Mouse (Mus musculus): ENCODE measurements around the gene Opcml. TPM values are rescaled to one million over a fixed set of nuclear protein-coding genes. Genes with fewer than 3 reads are reported as not detected.
A peak's percentile ranks its signal among the peaks of the same experiment; 100 is the strongest.

Gene Opcml
- polyA plus RNA-seq, 1 experiment: 0.11 TPM

DNA sequence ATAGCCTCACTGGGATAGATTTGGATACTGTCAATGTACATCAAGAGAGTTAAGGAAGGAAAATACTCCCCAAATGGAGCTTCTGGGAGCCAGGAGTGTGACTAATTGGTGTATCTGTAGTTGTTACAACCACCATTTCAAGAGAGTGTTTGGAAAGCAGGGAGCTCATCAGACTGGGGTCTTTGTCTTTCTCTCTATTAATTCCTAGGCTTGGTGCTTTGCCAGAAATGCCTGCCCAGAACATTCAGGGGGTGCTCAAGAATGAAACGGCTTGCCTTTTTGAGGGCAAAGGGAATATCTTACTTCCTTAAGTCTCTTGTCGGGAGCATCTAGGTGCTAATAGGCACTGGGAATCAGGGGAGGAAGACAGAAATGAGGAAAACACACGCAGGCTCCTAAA is 416.9 kb downstream of the Opcml start:
- no peak for DNase-seq (ENCODE audit: low read depth, low spot score)
- 75% methylated on average over 3 of the region's 3 CpGs for WGBS

DNA sequence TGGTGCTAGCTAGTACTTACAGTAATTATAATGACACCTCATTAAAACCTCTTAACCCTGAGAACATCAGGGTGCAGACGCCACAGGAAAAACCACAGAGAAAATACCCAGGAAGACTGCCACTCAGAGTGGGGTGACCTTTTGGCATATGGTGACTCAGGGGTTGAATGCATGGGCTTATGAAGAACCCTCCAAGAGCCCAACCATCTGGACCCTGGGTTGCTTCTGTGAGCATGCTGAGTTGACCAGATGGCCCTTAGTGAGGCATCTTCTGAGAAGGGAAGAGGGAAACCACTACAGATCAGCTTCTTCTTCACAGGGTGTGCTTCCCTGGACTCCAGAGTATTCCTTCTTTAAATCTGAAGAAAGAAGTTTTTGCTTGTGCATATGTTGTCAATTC is 418.1 kb downstream of the Opcml start:
- 86% methylated on average over 1 of the region's 1 CpGs for WGBS
- DNase-seq (ENCODE audit: low read depth, low spot score): no peak

DNA sequence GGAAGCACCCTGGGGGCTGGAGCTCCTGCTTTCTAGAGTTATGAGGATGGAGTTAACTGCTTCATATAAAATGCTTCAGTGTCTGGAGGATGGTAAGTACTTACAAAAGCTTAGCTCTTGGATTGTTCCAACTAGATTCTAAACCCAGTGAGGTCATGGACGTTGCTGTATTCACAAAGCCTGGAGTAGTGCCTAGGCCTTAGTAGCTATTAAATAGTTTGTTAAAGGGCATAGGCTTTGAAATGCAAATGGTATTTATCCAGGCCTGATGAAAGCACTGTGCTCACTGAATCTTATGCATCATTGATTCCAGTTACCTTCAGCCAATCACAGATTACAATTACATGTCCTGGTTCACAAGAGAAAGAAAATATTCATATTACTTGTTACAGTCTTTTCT is 421.3 kb downstream of the Opcml start:
- WGBS: 49% methylated on average over 1 of the region's 1 CpGs
- DNase-seq (ENCODE audit: low read depth, low spot score): no peak

DNA sequence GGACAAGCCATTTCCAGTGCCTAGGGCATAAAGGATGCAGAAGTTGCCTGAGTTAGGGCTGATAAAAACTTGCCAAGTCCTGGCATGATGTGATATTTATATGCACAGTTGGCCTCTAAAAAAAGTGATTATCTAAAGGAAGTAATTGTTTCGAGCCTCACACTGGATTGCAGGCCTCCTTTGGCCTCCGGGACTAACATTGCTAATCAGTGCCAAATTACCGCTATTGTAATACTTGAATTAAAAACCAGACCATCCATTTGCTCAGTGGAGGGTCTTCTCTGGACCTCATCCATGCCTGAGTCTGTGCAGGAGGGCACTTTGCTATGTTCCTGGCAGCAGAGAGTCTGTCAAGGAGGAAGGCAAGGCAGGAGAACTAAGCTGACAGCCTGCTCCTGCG is 423.3 kb downstream of the Opcml start:
- WGBS: 72% methylated on average over 4 of the region's 4 CpGs
- no peak for DNase-seq (ENCODE audit: low read depth, low spot score)

DNA sequence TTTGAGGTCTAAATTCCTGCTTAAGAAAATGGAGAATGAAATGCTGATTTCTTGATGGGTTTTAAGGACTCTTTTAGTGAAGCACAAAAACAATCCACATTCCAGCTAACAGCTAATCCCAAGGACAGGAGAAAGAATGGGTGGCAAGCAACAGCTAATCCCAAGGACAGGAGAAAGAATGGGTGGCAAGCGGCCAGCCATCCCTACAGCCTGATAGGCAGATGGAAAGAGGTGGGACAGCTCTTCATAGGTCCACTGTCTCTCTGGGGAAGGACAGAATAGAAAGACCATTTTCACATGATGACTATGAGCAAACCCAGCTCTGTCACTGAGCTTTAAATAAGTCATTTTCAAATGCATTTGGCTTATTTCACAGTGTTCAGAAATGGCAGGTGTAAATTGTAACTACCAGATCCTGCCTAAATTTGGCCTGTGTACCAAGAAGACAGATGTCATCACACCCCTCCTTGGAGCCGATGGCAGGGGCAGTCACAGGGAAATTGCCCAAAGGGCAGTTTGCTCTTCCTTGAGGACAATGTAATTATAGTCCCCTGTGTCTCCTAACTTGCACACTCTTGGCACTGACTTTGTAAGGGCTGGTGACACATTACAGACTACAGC is 427.6 kb downstream of the Opcml start:
- DNase-seq (ENCODE audit: low read depth, low spot score): no peak
- 67% methylated on average over 2 of the region's 2 CpGs for WGBS

DNA sequence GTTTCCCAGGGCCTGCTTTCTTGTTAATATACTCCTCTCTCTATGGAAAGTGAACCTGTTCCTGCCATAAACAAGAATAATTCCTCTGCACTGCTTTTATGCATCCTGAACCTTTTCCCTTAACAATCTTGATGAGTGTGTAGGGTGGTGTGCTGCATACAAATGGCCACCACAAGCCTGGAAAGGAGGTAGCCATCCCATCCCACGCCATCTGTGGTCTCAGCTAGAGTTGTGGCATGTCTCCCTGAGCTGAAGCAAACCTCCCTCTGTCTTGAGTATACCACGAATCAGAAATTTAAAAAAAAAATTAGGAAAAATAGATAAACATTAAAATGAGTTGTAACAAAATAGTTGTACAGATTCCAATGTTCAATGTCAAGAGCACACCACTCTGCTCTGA is 432.2 kb downstream of the Opcml start:
- 40% methylated on average over 2 of the region's 2 CpGs for WGBS
- no peak for DNase-seq (ENCODE audit: low read depth, low spot score)

DNA sequence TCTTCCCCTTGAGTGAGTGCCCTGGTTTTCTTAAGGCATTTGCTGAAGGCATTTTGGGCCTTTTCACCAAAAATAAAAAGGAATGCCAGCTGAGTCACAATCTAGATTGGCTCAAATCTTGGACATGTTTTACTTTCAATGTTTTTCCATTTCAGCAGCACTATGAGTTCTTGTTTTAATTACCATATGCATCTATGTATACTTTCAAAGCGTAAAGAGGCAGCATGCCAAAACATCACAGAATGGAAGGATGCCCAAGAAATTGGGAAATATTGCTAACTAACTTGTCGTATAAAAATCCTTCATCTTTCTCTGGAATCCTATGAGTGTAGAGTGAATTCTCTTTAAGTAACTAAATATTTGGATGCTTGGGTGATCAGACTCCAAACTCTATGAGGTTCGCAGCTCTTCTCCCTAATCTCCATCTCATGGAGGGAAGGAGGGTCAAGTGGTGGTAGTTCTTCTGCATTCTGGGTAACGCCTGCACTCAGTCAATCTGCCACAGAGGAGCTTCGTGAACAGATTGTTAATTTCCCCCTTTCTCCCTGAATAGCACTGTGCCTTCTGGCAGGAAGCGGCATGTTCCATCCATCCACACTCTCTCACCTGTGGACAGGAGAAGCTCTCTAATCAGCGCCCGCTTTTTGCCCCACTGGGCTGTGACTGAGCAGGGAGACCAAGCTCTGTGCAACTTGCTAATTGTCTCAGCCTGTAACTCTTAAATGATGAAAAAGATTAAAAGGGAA is 435.4 kb downstream of the Opcml start:
- no peak for DNase-seq (ENCODE audit: low read depth, low spot score)
- 80% methylated on average over 8 of the region's 8 CpGs for WGBS

DNA sequence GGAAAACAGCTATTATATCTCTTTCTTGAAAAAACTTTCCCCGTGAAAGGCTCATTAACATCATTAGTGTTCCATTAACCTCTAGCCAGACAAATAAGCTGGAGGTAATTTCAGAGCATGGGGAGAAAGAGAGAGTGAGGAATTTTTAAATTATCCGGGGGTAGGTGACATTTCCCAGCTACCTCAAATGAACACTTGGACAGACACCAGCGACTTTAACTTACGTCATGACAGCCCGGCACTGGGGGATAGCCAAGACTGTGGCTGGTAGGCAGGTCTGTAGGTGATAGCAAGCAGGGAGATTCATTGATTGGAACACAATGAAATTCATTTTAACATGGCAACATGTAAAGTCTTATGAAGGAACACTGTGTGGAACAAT is 436.0 kb downstream of the Opcml start:
- WGBS: 69% methylated on average over 5 of the region's 5 CpGs
- no peak for DNase-seq (ENCODE audit: low read depth, low spot score)

DNA sequence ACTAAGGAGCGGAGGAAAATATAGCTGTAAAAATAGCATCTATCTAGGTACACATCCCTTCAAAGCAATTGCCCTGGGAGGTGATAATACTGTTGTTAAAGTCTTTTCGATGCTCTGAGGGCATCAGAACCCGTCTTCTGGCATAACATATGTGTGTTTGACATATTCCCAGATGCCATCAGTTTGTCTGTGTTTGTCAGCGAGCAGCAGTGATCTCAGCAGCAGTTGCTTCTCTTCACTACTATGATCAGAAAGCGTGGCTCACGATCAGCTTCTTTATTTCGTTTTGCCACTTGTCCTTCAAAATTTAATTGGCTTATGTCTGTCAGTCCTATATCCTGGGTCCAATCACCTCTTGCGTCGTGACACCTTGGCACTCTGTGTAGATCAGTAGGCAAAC is 447.9 kb downstream of the Opcml start:
- no peak for DNase-seq (ENCODE audit: low read depth, low spot score)
- WGBS: 85% methylated on average over 9 of the region's 9 CpGs

DNA sequence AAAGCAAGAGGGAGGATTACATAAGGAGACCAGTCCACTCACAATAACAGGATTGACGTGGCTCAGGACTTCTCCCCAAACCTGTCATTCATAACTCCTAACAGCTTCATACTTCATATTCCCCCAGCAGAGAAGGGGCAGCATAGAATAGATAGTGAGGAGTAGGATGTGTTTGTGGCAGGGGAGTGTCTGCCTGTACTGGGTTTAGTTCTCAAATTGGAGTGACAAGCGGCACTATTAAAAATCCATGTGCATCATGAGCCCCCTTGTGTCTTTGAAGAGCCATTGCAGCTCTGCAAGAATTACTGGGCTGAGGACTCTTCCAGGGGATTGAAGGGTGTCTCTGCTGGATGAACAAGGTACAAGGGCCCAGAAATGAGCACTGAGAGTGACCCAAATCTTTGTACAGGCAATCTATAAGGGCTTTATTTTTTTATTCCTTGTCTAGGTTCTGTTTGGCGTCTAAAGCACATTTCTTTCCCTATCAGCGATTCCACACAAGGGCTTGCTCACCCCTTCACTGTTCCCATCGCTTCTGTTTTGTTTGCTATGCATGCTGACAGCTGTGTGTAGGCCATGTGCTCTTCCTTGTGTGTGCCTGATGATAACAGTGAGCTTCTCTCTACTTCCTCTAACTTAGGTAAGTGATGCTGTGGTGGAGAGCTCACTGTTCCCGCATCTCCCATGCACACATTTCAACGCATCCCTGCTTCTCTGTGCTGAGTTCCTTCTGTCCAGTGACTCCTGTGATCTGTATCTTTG is 457.3 kb downstream of the Opcml start:
- DNase-seq (ENCODE audit: low read depth, low spot score): no peak
- 59% methylated on average over 7 of the region's 7 CpGs for whole genome bisulfite sequencing

DNA sequence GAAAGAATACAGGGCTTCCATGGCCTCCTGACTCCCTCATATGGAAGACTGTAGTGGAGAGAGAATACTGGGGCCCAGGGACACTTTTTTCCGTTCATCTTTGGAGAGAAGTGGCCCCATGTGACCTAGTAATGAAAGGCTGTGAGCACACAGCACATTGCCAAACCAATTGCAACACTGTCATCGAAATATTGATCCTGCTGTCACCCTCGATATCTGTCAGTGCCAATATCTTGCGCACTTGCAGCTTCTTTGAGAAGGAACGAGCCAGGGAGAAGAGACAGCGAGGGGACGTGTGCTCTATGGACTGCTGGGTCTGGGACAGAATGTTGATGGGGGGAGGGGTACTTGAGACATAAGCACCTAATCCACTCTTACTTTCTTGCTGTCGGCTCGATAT is 460.8 kb downstream of the Opcml start:
- no peak for DNase-seq (ENCODE audit: low read depth, low spot score)
- 79% methylated on average over 9 of the region's 9 CpGs for WGBS

DNA sequence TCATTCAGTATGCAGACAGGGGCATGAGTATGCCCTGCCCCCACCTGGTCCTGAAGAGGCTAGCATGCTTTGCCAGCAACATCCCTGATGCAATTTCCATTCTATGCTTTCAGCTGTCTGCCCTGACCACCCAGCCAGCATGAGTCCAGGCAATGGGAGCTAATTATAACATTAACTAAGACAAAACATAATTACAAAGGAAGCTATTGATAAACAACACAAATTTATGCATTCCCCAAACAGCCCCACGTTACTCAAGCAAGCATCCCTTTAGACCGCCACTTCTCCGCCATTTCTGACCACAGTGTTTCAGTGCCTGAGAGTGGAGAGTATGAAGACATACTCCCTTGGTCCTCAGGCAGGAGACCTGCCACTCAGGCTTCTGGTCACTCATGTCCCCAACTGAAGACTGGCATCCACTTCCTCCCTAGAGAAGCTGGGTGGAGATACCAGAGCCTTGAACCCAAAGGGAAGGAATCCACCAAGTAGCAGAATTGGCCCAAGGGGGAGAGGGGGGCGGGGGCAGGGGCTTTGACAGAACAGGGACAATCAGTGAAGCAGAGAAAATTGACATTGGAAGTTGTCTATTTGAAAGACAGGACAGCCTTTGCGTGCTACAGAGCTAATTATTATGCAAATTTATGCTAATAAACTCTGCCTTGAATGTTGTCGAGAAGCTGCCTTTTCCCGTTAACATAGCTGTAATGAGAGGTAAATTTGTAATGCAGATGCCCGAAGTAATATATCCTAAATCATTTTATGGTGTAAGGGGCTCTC is 464.7 kb downstream of the Opcml start:
- no peak for DNase-seq (ENCODE audit: low read depth, low spot score)
- WGBS: 75% methylated on average over 8 of the region's 8 CpGs

DNA sequence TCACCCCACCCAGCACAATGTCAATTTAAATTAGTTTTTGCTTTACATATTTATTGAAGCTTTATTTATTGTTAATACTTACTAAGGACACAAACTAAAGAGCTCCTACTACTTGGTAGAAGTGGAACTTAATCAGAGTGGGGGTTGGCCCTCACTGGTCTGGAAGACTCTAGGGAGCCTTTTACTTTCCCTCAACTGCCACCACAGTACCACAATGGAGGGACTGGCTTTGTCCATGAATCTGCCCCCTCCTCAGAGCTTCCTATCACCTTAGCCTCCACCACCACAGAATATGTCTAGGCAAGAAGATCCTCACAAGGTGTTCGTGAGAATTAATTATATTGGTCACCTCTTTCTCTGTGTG is 465.3 kb downstream of the Opcml start:
- 63% methylated on average over 1 of the region's 1 CpGs for WGBS

DNA sequence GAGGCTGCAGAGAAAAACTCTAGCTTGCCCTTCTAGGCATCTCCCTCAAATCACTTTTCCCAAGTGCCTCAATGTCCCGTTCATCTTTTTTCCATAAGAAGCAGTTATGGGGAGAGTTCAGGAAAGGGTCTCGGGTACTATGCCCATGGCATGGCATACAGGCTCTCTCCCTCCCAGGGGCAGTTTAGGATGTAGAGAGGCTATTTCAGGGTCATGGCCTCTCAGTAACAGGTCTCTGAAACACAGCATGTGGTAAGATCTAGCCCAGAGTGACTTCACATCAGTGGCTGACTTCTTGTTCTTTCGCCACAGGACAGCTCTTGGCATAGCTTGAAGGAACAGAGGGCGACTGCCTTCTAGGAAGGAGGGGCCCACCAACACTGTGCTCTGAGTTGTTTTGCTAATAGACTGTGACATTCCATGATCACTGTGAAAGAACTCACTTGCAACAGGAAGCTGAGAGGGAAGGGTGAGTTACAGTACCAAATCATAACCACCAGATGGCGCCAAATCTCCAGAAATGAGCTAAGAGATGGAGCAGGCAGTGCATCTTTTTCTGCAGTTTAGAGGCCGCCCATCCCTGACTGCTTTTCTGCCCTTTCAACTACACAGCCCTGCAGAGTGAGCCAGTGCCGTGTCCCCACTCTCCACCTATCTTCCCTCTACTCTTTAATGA is 470.6 kb downstream of the Opcml start:
- DNase-seq (ENCODE audit: low read depth, low spot score): peak; percentile 45
- 28% methylated on average over 7 of the region's 7 CpGs for WGBS

More for the DNA sequence above, 465.3 kb downstream of the Opcml start:
- no peak for DNase-seq (ENCODE audit: low read depth, low spot score)

DNA sequence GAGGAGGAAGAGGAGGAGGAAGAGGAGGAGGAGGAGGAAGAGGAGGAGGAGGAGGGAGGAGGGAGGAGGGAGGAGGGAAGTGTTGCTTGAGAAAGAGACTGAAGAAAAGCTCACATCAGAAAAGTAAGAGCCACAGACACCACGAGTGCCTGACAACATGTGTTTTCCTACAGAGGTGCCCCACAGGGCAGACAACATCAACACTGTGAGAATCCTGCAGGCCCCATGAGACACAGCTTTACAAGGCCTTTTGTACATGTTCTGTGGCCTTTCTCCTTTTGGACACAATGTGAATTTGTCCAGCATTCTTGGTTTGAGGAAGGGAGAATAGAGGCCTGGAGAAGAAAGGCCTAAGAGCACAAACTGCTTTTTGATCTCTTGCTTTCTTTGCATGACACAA is 471.4 kb downstream of the Opcml start:
- WGBS: 69% methylated on average over 1 of the region's 1 CpGs
- DNase-seq (ENCODE audit: low read depth, low spot score): no peak

DNA sequence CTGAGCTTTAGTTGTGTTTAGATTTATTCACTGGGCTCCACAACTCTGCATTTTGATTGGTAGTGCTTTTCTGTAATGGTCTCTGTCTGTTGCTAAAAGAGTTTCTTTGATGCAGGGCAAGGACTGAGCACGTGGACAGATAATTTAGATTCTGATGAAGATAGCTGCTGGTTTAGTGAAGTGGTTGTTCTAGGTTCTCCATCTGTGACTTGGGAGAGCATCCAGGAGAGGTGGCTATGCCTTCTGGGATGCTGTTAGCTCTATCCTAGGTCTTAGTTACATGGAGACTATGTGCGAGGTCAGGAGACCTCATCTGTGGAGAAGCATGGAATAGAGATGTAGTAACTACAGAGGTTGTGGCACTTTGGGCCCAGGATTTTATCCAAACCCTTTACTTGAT is 472.3 kb downstream of the Opcml start:
- no peak for DNase-seq (ENCODE audit: low read depth, low spot score)
- WGBS: 57% methylated on average over 2 of the region's 2 CpGs

DNA sequence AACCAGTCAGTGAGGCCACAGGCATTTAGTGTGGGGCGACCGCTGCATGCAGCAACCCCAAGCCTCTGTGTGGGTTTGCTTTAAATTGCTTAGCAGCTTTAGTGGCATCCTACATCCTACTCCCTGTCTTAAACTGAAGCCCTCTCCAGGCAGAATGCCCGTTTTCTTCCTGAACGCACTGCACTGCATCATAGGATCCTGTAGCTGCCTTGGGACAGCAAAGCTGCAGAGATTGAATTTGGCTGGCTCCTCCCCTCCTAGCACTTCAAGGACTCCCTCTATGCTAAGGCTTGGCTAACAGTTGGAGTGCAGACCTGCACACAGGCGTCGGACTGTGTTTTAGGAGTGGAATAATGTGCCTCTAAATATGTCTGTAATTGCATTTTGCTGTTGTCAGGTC is 474.2 kb downstream of the Opcml start:
- DNase-seq (ENCODE audit: low read depth, low spot score): no peak
- 48% methylated on average over 6 of the region's 6 CpGs for WGBS

DNA sequence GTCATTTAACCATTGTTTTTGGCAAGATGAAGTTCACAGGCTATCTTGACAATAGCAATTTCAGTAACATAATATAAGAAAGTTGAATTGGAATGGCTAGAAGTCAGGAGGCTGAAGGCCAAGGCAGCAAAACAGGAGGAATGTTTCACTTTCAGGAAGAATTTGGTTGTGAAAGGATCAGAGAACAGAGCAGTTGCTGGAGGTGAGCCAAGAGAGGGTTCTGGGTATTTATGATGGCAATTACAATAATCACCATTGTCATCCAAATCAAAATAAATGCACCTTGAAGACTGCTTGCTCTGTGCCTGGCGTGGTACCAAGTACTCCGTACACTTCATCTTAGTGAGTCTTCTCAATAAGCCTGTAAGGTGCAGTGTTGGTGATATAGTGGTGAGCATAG is 483.2 kb downstream of the Opcml start:
- no peak for DNase-seq (ENCODE audit: low read depth, low spot score)
- 42% methylated on average over 2 of the region's 2 CpGs for whole genome bisulfite sequencing

DNA sequence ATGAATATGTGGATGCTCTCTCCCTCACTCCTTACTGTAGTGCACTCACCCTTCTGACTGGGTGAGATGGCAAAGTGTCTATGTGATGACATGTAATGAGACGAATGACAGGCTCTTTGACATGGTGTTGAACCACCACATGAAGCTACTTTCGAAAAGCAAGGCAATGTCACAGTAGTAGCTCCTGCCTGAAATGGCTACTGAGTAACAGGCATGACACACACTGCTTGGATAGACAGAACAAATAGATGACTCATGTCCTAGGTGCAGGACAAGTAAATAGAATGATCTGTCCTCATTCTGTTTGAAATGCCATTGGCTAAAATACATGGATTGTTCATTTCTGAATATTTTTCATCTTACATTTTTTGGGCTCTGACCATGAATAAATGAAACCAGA is 488.0 kb downstream of the Opcml start:
- WGBS: 58% methylated on average over 2 of the region's 2 CpGs
- DNase-seq (ENCODE audit: low read depth, low spot score): no peak

DNA sequence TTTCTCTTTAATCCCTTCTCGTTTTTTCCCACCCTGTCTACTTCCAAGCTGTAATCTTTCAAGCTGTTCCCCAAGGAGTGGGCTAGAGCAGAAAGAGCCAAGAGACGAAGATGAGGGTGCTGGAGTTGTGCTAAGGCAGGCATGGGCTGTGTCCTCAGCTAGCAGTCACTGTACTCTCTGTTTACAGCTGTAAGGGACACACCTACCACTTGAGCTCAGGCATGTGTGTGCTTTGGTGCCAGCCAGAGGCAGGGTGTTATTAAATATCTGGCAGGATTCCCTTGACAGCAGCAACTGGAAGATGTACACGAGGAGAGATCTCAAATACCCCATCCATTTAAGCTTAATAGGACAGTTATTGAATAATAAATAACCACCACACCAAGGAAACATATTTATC is 490.4 kb downstream of the Opcml start:
- 18% methylated on average over 3 of the region's 3 CpGs for WGBS
- DNase-seq (ENCODE audit: low read depth, low spot score): no peak

Data from large intestine, adult 2 months (tissue).